Mouse (Mus musculus) adipocyte (in vitro differentiated cells): ENCODE measurements around the gene 4931409K22Rik.

Experiments used
- DNase-seq: peaks from one replicate; pipeline ENCODE4 v3.0.0-alpha.2; 2016; ENCODE audit warnings: low spot score

4931409K22Rik gene

DNA sequence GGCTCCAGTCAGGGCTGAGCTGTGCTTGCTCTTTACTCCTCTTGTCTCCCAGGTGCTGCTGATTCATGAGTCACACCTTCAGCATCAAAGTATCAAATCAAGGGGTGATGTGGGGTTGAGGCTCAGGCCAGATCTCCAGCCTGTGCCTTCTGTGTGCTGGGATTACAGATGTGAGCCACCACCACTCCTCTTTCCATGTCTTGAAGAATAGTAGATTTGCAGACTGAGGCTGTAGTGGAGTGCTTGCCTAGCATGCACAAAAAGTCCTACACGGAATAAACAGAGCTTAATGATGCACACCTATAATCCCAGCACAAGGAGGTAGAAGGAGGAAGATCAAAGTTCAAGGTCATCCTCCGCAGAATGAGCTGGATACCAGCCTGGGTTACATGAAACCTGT is at the start of gene 4931409K22Rik:
Gene 4931409K22Rik (minus strand): TSS at position 101 of the 400 bp plus-strand sequence.
- no peak for DNase-seq

DNA sequence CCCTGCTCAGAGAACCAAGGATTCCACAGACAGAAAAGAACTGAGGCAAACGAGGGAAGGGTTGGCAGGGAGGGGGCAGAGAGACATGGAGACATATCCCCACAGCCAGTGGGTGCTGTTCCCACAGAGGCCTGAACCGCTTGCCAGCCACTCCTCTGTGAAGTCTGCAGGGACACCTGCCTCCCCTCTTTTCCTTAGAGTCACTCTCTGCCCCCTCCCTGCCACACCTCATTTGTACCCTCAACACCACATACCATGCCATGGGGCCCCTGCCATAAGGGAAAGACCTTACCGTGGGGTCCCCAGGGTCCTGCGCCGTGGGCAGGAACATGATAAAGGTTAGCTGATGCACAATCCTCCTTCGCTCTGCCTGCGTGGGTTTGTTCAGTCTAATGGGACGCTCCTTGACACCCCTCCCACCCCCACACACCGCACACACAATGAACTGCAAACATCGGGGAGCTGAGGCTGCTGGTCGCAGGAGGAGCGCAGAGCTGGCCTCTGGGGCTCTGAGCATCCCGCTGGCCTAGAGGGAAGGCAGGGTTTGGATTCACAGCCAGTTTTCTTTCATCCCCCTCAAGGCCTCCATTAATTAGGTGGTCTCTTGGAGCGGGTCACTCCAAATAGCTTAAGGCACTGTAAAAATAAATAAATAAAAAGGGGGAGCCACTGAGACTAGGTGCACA is 49.5 kb upstream of the 4931409K22Rik start:
- DNase-seq, result no peak

DNA sequence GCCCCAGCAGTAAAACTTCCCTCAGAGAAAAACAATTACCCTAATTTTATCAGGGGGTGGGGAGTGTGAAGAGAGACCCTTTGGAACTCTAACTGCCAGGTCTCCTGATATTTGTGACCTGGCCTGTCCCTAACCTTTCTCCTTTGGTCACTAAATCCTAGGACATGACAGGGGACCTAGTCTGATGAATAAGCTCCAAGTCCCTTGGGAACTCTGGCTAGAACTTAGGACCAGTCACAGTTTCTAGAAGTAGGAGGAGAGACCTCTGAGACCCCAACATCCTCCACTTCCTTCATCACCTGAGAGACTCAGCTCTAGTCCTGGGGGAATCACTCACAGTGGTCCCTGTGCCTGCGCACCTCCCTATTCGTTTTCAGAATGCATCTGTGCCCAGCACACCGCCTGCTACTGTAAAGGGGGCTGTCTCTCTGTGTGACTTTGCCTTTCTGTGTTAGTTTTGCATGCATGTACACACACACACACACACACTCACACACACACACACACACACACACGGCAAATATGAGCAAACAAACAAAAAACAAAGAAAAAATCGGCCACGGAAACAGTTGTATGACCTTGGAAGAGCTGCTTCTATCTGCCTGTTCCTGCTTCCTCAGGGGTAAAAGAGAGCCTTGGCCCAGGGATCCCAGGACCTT is 48.8 kb upstream of the 4931409K22Rik start:
- DNase-seq, result no peak

DNA sequence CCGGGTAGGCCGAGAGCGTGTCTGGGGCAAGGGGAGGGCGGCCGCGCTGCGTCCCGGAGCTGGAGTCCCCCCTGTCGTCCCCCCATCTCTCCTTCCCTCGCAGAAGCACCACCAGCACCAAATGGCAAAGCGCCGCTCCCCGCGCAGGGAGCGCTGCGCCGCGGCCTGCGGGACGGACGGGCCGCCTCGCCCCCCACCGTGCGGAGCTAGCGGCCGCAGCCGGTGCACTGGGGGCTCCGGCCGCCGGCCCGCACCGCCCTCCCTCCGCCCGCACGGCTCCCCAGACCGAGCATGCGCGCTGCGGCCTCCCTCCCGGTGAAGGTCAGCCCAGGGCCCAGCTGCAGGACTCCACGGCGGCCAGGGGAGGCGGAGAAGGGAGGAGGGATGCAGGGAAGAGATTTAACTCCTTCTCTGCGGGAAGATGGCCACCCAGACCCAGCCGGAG is 48.1 kb upstream of the 4931409K22Rik start:
- peak; percentile 95 for DNase-seq

DNA sequence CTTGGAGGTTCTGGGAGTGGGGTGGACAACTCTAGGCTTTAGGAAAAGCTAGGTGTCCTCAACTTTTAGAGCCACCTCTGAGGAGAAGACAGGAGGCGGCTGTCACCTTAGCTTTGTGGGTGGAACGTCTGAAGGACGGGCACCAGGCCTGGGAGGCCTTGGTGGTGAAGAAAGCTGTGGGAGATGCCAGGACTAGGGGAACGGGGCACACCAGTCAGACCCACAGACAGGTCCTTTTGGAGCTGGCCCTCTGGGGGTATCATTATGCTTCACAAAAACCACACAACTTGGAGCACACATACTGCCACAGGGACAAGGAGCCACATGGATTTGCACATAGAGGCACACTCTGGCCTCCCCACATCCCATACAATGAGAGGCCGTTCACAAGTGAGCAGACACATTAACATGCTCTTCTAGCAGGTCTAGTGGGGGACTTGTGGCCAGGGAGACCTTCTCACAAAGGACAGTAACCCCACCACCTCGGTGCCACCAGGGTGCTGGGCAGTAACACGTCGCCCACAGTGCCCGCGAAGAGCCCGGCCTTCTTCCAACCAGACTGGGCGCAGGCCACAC is 47.6 kb upstream of the 4931409K22Rik start:
- no peak for DNase-seq

DNA sequence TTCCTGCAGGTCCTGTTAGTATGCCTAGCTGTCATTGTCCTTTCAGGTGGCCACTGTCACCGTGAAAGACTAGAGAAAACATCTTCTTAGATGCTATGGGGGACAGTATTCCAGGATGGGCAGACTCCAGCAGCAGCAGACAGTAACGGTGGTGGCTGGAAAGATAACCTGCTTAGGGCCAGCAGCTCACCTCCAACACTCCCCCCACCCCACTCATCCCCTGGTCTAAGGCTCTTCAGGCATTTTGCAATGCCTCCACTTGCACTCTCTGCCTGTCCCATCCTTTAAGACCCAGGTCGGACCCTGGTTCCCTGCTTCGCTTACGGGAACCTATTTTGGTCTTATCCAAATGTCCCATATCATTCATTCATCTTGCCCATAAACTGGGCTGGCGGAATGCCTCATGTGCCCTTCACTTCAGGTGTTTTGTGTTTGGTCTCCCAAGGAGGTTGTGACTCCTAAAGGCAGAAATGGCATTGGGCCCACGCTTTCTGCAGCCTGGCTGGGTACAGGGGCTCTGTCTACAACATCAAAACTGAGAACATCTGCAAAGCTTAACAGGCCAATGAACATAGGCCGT is 46.9 kb upstream of the 4931409K22Rik start:
- DNase-seq, result no peak

DNA sequence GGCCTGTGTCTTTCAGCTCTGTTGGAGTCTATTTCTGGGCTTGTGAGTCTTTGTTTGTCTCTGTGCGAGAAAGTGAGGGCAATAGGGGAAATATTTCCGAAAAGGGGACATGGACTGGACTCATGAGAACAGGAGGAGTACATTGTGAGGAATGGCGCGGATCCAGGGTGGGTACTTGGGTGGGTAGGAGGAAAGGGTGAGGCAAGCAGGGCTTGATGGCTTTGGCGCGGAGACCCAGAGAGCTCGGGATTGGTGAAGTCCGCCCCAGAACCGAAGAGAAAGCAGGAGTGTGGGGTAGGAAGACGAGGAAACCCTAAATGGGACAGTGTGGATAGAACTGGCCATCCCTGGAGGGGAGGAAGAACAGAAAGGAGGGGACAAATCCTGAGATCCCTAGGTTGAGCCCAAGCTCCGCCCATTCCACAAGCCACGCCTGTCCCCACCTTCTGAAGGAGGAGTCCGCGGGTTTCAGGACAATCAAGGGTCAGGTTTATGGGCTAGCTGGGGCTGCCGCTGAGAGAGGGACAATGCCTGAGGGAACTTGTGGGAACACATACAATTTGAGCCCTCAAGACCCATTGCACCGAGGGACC is 46.2 kb upstream of the 4931409K22Rik start:
- DNase-seq, result peak; percentile 96

DNA sequence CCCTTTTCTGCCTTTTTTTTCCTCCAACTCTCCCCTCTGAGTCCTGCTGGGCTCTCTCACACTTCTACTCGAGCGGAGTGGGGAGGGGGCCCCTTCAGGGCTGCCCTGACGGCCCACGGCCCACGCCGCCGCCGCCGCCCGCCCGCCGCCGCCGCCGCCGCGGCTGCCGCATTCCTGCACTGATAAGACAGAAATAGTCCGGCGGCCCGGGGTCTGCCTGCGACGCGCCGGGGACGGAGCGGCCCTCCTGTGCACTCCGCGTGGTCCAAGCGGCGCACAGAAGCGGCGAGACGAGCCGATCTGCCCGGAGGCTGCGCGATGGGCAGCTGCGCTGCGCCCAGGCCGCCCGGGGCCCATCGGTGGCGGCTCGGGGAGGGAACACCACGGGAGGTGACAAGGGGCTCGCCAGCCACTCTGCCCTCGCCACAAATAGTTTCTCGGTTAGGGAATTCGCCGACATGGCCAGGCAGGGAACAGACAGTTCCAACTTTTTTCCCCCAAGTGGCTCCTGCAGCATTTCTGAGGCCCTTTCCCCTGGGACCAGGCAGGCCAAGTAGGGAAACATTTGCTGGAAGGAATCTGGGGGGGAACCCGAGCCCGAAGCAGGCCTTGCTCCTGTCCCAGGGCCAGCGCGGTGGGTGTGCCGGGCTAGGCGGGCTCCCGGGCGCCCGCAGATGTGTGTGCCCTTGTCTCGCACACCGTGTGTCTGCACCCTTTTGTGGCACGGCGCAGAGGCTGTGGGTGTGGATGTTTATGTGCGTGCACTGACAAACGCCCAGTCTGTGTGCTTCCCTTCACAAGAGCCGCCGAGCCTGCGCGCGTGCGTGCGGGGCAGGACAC is 45.5 kb upstream of the 4931409K22Rik start:
- DNase-seq, result peak; percentile 83

DNA sequence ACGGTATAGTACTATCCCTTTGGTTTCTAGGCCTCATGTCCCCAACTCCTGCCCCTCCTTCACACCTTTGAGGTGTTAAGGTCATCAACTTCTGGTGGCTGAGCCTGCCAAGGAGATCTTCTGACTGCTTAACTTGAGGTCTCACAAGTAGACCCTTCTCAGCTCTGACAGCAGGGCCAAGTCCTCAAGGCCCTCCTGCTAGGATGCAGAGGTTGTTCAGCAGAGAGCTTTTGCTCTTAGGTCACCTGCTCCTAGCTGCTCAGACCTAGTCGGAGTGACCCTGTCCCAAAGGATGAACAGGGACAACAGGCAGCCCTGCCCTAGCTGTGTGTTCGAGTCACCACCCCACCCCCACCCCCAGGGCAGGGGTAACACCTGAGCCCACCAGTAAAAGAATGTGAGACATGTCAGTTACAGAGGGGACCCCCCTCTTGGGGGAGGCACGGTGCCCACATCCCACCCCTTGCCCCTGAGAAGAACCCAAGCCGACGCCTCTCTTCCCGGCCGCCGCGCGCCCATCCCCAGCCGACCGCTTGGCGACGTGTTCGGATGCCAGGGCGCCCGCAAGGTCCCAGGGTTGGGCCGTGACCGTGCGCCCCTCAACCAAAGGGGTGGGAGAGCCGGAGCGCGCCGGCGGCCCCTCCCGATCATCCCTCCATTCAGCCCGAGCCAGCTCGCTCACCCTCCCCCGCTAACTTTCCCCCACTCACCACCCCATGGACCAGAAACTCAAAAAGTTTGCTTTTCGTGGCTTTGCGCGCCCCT is 44.6 kb upstream of the 4931409K22Rik start:
- no peak for DNase-seq

DNA sequence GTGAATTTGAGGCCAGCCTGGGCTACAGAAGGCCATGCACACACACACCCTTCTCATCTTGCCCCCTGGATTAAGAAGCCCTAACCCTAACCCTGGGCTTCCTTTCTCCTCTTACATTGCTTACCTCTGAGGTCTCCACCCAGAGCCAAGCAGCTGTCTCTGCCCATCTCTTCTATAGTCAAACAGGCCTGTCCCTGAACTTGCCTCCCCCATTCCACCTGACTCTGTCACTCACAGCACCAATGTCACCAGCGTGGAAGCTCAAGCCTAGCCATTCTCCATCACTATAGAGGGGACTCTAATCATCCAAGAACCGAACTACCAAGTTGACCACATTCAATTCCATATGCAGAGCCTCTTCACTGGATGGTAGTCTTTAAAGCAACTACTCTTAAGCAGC is 43.6 kb upstream of the 4931409K22Rik start:
- no peak for DNase-seq

DNA sequence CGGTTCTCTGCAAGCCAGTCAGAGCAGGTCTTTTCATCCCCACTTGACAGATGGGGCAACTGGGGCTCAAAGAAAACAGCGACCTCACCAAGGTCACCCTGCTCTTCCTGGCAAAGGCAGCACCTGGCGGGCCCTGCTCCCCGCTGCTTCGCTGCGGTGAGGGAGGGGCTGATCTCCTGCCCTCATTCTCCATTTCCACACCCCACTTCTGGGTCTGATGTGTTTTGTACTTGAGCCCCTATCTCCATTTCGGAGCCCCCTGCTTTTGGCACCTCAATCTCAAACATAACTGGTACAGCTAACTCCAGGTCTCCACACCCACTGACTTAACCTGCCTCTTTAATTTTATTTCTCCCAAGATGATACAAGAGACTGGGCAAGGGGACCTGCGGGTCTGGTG is 42.5 kb upstream of the 4931409K22Rik start:
- DNase-seq, result no peak

DNA sequence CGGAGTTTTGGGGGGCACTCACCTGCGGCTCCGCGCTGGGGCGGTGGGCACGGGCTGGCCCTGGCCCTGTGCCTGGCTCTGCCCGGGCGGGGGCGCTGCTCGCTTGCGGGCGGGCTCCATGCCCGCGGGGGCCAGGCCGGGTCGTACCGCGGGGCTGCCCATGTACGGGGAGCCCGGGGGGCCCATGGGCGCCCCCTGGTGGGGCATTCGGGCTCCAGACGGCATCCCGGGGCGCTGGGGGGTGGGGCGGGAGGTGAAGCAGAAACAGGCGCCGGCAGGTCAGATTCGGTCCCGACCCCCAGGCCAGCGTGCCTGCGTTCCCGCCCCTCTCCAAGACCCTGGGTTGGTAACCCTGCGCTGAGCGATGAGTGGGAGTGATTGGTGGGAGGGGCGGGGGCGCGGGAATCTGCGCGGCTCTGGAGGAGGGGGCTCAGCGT is 42.0 kb upstream of the 4931409K22Rik start:
- DNase-seq, result no peak

DNA sequence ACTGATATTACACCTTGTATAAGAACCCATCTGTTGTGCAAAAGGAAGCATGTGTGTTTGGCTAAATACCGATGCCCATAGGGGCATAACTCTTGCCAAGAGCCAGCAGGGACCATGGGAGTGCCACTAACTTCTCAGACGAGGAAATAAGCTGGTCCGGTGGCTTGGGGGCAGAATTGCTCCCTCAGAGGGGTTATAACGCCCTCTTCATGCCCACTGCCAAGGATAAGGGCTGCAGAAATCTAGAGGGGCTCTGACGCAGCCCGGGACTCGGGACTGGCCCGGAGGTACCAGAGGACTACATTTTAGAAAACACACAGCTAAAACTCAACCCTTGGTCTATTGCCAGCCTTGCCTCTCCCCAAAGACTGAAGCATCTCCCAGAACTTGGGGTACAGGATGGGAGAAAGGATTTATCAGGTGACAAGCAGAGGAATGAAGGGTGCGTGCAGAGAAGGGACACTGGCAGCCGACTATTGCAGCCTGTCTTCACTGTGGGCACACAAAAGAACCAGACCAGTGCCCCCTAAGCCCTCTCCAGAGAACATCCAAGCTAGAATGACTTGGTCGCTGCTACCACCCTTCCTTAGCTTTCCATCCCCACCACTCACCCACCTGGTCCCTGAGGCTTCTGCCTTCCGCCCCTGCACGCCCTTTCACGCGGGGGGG is 41.4 kb upstream of the 4931409K22Rik start:
- no peak for DNase-seq

DNA sequence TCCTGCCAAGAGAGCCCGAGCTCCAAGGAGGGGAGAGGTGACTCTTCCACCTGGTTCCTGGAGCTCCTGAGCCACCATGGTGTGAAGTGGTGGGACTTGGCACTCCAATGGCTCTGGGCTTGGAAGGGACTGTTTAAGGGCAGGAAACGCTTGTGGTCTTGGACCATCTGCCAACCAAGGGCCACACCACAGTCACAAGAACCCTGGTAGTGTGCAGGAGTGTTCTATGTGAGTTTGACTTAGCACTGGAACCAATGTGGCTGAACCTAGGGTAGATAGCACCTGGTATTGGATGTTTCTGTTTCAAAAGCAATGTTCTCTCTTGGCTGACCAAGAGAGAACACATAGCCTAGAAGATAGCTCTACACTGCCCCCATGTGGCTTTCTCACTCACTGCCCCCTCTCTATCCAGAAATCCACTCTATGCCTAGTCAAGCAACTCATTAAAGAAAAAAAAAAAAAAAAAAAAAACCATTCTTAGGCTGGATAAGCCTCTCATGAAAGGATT is 40.7 kb upstream of the 4931409K22Rik start:
- peak; percentile 95 for DNase-seq

DNA sequence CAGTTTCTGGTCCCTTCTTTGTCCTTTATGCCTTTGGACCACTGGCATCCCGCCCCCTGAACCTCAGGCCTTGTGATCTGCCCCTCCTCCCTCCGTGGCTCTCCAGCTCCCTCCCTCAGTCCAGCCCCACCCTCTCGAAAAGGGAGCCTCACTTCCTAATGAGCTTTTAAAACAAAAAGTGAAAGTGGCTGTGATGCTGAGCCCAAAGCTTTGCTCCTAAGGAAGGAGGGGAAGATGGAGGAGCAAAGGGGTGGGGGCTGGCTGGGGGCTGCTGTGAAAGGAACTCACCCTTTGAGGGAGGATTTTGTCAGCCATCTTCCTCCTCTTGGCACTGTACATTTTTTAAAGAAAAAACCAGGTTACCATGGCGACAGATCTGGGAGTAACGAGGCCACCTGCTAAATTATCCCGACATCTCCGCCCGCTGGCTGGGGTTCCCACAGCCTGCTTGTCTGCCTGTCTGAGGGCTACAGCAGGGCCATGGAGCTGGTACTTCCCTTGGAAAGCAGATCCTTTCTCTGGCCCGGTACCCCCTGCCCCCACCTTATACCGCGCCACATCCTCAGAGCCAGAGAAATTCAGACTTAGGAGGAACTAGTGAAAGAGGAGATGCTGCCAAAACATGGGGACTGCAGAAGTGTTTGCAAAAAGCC is 40.0 kb upstream of the 4931409K22Rik start:
- no peak for DNase-seq

DNA sequence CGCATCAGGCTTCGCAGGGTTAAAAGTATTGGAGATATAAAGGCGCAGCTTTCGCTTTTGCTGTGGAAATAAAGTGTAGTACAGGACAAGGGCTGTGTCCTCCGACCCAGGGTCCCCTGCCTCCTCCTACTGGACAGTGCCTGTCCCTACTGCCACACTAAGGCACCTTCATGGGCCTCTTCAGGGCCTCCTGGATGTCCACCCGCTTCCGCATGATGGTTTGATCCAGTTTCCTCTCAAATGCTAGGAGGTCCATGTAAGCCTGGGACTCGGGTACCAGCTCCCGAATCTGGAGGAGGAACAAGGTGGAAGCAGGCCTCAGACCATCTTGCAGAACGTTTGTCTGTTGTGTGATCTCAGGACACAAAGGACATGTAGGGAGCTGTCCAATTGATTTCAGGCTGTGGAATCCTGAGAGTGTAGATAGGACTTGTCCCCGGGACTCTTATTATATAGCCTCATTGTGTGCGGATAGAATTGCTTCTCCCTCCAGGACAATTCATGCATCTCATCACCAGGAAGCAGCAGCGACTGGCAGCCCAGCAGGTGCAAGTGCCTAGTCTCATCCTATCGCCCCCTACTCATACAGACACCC is 39.3 kb upstream of the 4931409K22Rik start:
- no peak for DNase-seq

DNA sequence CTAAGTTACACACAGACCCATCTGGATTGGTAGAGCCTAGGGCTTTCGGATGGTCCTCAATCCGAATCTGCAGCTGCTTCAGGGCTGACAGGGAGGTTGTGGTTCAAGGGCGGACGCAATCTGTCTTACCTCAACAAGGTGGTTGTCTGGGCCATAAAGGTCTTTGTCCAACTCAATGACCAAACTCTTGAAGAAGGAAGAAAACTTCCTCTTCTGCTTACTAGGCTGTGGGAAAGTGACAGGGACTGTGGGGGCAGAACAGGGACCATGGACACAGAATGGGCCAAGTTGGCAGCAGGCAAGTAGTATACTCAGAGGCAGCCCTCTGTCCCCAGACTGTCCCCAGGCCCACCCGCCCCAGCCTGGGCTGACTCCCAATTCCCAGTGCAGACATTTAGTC is 38.7 kb upstream of the 4931409K22Rik start:
- DNase-seq, result no peak

DNA sequence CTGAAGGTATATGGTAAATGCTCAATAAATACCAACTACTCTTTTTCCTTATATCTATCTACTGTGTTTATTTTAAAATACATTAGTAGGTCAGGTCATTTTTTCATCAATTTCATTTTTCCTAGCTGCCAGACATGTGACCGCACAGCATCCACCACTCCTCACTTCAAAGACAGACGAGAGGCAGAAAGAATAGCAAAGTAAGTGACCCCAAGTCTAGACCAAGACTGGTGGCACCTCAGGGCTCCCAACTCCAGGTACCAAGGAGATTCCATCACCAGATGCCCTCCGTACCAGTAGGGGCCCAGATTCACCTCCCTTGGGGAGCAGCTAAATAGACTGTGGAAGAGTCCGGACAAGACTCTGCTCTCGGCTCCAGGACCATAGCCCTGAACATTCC is 37.7 kb upstream of the 4931409K22Rik start:
- no peak for DNase-seq

DNA sequence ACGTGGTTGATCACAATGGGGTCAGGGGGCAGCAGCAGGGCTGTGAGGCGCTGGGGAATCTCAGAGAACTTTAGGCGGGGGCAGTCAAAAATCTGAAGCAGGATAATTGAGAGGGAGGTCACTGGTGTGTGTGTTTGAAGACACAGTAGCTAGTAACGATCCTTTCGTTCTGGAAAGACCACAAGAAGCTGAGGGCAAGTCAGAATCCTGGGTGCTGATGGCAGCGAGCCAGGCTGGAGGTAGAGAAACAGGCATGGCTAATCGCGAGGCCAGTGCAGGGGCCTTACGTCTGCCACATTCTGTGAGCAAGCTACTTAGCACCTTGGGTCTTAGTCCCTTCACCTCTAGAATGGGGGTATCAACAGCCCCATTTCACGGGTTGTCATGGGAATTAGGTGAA is 37.3 kb upstream of the 4931409K22Rik start:
- DNase-seq, result no peak
